Mouse (Mus musculus) small intestine, adult 2 months (tissue): ENCODE data around the gene Gatm. TPM values are rescaled to one million over a fixed set of nuclear protein-coding genes. Genes with fewer than 3 reads are reported as not detected.
A peak's percentile ranks its signal among the peaks of the same experiment; 100 is the strongest.

Experiments used
- H3K27ac ChIP-seq: fragments of 200-500 bp; 2 replicates; pipeline ENCODE4 v1.5.1; 2012; ENCODE audit warnings: low read depth, low read length, control low read depth, inconsistent platforms; ENCODE audit not compliant: insufficient read depth
- H3K27me3 ChIP-seq: fragments of 200-500 bp; 2 replicates; pipeline ENCODE4 v1.6.1; 2012; ENCODE audit warnings: mild to moderate bottlenecking, moderate library complexity, low read length, inconsistent platforms; ENCODE audit not compliant: control insufficient read depth, insufficient read depth
- H3K36me3 ChIP-seq: fragments of 200-500 bp; 2 replicates; pipeline ENCODE4 v1.6.1; 2012; ENCODE audit warnings: mild to moderate bottlenecking, low read length, control low read depth, inconsistent platforms; ENCODE audit not compliant: control insufficient read depth, insufficient read depth
- H3K4me1 ChIP-seq: fragments of 200-500 bp; 2 replicates; pipeline ENCODE4 v1.6.1; 2012; ENCODE audit warnings: low read length, inconsistent platforms, mixed read lengths; ENCODE audit not compliant: control insufficient read depth, insufficient read depth, insufficient read length
- H3K4me3 ChIP-seq: fragments of 200-500 bp; 2 replicates; pipeline ENCODE4 v1.5.1; 2012; ENCODE audit warnings: low read depth, mild to moderate bottlenecking, control low read depth, inconsistent platforms, low read length, moderate library complexity
- CTCF ChIP-seq: fragments of 200-500 bp; IDR thresholded peaks from 2 replicates; pipeline ENCODE4 v1.5.1; 2012; ENCODE audit warnings: low read depth, mild to moderate bottlenecking, control low read depth, inconsistent platforms, low read length, moderate library complexity, mixed read lengths; ENCODE audit not compliant: insufficient replicate concordance, insufficient read length; ENCODE audit errors: extremely low read depth
- POLR2A ChIP-seq: fragments of 200-500 bp; IDR thresholded peaks from 2 replicates; pipeline ENCODE4 v1.6.1; 2012; ENCODE audit warnings: low read depth, mild to moderate bottlenecking, control low read depth, inconsistent platforms, low read length, moderate library complexity
- WGBS: fragments of 180-500 bp; shearing (Covaris S2); methylation state at CpG from one replicate; pipeline ENCODE4 v1.1.7; 2018; 5-methylcytosine and 5-hydroxymethylcytosine counted together
- polyA plus RNA-seq: library from polyadenylated mRNA; depleted of rRNA; stranded (reverse); fragments of >200 nt; gene quantifications from 2 replicates; pipeline ENCODE4 v1.2.3, GENCODE M21; 2012; rRNA removed

Gatm gene
- polyA plus RNA-seq = 2.0 and 31.7 TPM in 2 replicates

DNA sequence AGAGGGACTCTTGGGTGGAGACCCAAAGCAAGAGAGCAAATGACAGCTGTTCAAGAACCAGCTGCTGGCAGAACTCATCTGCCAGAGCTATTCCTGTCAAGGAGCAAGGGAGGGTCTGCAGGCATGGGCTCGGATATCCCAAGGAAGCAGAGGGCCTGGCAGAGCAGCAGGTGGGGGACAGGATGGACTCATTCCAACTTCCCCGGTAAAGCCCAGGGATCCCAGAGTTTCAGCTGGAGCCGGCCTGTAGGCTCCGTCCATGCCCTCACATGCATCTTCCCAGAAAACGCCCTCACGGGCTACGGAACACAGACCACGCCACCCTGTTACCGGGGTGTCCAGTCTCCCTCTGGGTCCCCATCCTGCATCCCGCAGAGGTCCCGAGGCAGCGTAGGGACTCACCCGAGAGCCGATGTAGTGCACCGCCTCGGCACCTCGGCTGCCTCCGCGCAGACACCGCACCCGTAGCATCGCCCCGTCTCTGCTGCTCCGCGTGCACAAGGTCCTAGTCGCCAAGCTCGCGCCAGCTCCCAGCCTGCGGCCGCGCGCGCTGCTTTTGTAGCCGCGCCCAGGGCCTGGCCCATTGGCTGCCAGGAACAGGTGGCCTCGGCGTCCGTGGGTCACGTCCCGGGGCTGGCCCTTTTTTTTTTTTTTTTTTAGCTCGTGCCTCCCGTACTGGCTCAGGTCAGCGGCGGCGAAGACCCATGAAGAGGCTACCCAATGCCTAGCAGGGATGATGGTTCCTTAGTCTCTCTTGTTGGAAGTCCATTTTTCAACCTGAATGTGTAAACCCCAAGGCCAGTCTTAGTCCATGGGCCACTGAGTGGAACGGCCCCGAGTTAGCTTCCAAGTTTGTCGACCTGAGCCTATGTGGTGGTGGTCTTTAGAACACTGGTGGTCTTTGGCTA, at the start of gene Gatm:
Gene Gatm, minus strand, starts transcription at position 558 of the 908 bp plus-strand sequence.
- Histone ChIP-seq H3K4me1 (peaks cover 4% of the 10 kb centered on the region; the same call in 1 of the 2 replicates), H3K27ac (no peak within 1 kb of the TSS), H3K27me3 (no peaks in the 10 kb centered on the region), H3K36me3 (no peaks in the 10 kb centered on the region), H3K4me3 (peak within 1 kb of the TSS; percentile 66)
- whole genome bisulfite sequencing = 4% methylated on average over 48 of the region's 48 CpGs
- TF ChIP-seq CTCF = no peak
- TF ChIP-seq POLR2A = no peak

GRCm38 (mm10) chr2:122659825-122660224, 48.7 kb upstream of the Gatm start:
- Histone ChIP-seq H3K4me1 (peaks cover 40% of the 10 kb centered on the region; the same call in 1 of the 2 replicates), H3K4me3 (no peak overlapping the region), H3K36me3 (no peaks in the 10 kb centered on the region), H3K27ac (no peak overlapping the region; the same call in 1 of the 2 replicates), H3K27me3 (no peaks in the 10 kb centered on the region)
- TF ChIP-seq CTCF (no peak), POLR2A (no peak)
- WGBS = 80% methylated on average over 7 of the region's 7 CpGs

DNA sequence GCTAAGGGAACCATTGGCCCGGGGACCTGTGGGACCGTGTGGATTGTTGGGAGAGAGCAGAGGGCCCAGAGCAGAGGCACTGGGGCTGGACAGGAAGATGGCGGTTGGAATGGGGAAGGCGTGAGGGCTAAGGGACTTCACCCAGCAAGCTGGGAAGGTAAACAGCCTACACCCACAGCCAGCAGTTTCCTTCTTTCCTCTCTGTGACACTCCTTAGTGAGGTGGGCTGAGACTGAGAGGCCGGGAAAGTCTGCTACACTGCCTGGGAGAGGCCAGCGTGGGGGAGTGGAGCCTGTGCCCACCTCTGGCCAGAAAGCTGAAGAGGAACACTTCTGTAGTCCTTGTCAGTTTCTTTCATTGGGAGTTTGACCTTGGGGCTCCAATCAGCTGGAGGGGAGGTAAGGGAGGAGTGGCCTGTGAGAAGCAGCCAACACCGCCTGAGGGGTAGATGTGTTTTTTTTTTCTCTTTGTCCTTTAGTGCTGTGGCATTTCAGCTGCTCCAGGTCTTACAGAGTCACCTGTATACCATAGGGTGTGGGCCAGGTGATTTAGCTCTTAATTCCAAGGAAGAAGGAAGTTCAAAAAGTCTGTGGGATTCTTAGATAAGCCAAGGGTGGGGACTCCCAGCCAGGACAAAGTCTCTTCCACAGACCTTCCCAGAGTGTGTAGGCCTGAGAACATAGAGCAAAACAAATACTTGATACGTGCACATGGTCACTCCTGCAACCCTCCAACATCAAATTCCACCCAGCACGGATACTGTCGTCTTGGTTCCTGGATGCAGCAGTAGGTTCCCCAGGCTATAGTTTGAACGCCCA, 46.8 kb upstream of the Gatm start:
- Histone ChIP-seq H3K4me3 (no peak overlapping the region), H3K27me3 (no peaks in the 10 kb centered on the region), H3K4me1 (peaks cover 47% of the 10 kb centered on the region; the same call in 1 of the 2 replicates), H3K36me3 (no peaks in the 10 kb centered on the region), H3K27ac (peak overlapping the region; percentile 100)
- TF ChIP-seq CTCF = no peak
- peak; percentile 25; the same call in 1 of the 2 replicates for TF ChIP-seq POLR2A
- WGBS = 24% methylated on average over 11 of the region's 11 CpGs

DNA sequence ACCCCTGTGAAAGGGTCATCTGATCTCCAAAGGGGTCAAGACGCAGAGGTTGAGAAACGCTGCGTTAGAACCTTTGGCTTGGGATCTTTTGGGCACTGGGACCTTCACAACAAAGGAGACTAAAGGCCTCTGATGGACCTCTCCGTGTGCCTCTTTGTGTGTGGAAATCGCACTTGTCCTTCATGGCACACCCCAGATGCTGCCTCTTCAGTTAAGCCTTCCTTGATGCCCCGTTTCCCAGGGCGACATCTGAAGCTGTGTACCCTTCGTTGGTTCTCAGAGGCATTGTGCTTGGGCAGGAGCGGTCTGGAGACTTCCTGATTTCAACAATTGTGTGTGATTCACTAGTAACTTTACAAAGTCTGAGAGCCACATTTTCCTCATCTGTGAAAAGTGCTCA, 45.7 kb upstream of the Gatm start:
- no peak overlapping the region for H3K4me3 ChIP-seq
- no peaks in the 10 kb centered on the region for H3K36me3 ChIP-seq
- peak overlapping the region; percentile 100 for H3K27ac ChIP-seq
- no peaks in the 10 kb centered on the region for H3K27me3 ChIP-seq
- peaks cover 55% of the 10 kb centered on the region; the same call in 1 of the 2 replicates for H3K4me1 ChIP-seq
- TF ChIP-seq POLR2A = no peak
- 81% methylated on average over 9 of the region's 9 CpGs for WGBS

DNA sequence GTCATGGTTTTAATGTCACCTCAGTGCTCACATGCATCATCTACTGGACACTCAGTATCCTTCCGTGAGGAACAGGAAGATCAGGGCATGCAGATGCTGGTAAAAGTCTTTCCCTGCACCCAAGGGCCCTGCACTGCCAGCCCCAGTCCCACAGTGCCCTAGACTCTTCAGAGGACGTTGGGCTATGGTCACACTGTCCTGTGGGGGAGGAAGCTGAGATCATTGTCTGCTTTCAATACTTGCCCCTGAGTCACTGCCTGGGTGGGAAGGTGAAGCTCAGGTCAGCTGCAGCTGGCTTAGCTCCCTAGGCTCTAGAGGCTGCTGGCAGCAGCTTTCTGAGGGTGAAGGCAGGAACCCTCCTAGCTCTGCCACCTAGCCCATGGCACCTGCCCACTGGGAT, 44.9 kb upstream of the Gatm start:
- no peak for TF ChIP-seq POLR2A
- no peak for TF ChIP-seq CTCF
- 71% methylated on average over 2 of the region's 2 CpGs for WGBS
- Histone ChIP-seq H3K27me3 (no peaks in the 10 kb centered on the region), H3K27ac (no peak overlapping the region), H3K4me1 (peaks cover 59% of the 10 kb centered on the region; the same call in 1 of the 2 replicates), H3K36me3 (no peaks in the 10 kb centered on the region), H3K4me3 (no peak overlapping the region)

GRCm38 (mm10) chr2:122652096-122653084, 41.3 kb upstream of the Gatm start:
- Histone ChIP-seq H3K27me3 (no peaks in the 10 kb centered on the region), H3K4me1 (peaks cover 38% of the 10 kb centered on the region; the same call in 1 of the 2 replicates), H3K4me3 (no peak overlapping the region), H3K36me3 (no peaks in the 10 kb centered on the region), H3K27ac (peak overlapping the region; percentile 34)
- no peak; the same call in 1 of the 2 replicates for TF ChIP-seq CTCF
- peak; percentile 41; the same call in 1 of the 2 replicates for TF ChIP-seq POLR2A
- WGBS = 32% methylated on average over 17 of the region's 17 CpGs
